Mouse (Mus musculus): Measurements from ENCODE around the gene Mrpl52.

- no peak for TF ChIP-seq CTCF (conservative IDR thresholded peaks at IDR 0.05; ENCODE audit: low read length)
- TF ChIP-seq POU5F1 (IDR thresholded peaks at IDR 0.05; ENCODE audit: borderline replicate concordance, low read length): no peak
- no peak for TF ChIP-seq NANOG (IDR thresholded peaks at IDR 0.05; ENCODE audit: borderline replicate concordance, low read length)
Measured at GRCm38 (mm10) chr14:54426689-54427398, at the start of gene Mrpl52.

Data from E14TG2a.4 (cell line).